Mouse (Mus musculus) G1E (cell line): Measurements from ENCODE around the gene Vegfc.

Experiments used
- CTCF ChIP-seq: IDR thresholded peaks from 2 replicates; pipeline ENCODE4 v1.5.1; 2012; ENCODE audit warnings: low read depth, low read length, inconsistent platforms, mixed read lengths
- GATA1 ChIP-seq: IDR thresholded peaks from 2 replicates; pipeline ENCODE4 v1.6.1; 2012; ENCODE audit warnings: borderline replicate concordance, low read length, inconsistent platforms, mixed read lengths
- POLR2AphosphoS5 ChIP-seq: IDR thresholded peaks from 2 replicates; pipeline ENCODE4 v1.6.1; 2012; ENCODE audit warnings: low read depth, low read length, inconsistent platforms; ENCODE audit not compliant: insufficient replicate concordance

DNA sequence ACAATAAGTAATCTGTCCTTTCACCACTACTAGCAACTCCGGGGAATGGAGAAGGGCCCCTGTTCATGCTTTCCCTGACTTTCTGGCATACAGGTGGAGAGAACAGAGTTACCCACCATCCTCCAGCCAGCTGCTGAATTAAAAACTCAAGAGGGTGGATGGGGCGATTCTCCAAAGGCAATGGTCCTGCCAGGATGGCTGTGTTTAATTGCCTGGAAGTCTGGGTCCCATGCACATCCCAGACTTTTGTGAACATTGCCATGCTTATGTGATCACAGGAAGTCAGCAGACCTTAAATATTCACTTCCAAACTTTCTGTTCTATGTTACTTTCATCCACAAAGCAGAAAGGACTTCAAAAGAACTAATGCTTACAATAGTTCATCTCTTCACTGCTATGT is 107.9 kb downstream of the Vegfc start:
- TF ChIP-seq CTCF (no peak), GATA1 (no peak), POLR2AphosphoS5 (no peak)
